ENCODE assay signal across 25 mouse cellular contexts in genomic region chr10:92106331-92106730, GRCm38 (mm10).
"Had no signal": no experiment of that assay in that cellular context is flagged by ENCODE, and none has a peak within 500 bp of the region (broad histone marks: within the 10 kb centered on the region; RNA-seq: fewer than 3 reads in every experiment).

No protein-coding gene starts in this region.

- ATAC-seq: forebrain, embryonic 13.5 days; forebrain, embryonic 14.5 days; forebrain, embryonic 15.5 days; forebrain, embryonic 16.5 days; forebrain, postnatal 0 days had no signal

- H3K4me1 ChIP-seq: embryonic facial prominence, embryonic 10.5 days; embryonic facial prominence, embryonic 12.5 days; embryonic facial prominence, embryonic 13.5 days; embryonic facial prominence, embryonic 15.5 days had no signal

- H3K9me3 ChIP-seq: embryonic facial prominence, embryonic 10.5 days; embryonic facial prominence, embryonic 12.5 days; embryonic facial prominence, embryonic 13.5 days; embryonic facial prominence, embryonic 15.5 days; forebrain, embryonic 10.5 days; forebrain, embryonic 12.5 days; forebrain, embryonic 13.5 days; forebrain, embryonic 15.5 days; heart, embryonic 10.5 days had no signal

- H3K36me3 ChIP-seq: embryonic facial prominence, embryonic 10.5 days; embryonic facial prominence, embryonic 12.5 days; embryonic facial prominence, embryonic 13.5 days; embryonic facial prominence, embryonic 15.5 days; forebrain, embryonic 15.5 days; heart, embryonic 10.5 days had no signal

- H3K27me3 ChIP-seq: embryonic facial prominence, embryonic 12.5 days; embryonic facial prominence, embryonic 13.5 days; embryonic facial prominence, embryonic 15.5 days; forebrain, embryonic 12.5 days; forebrain, embryonic 13.5 days; forebrain, embryonic 15.5 days had no signal

- H3K4me2 ChIP-seq: embryonic facial prominence, embryonic 12.5 days; embryonic facial prominence, embryonic 13.5 days; embryonic facial prominence, embryonic 15.5 days; forebrain, embryonic 12.5 days; forebrain, embryonic 13.5 days; forebrain, embryonic 15.5 days had no signal

- DNase-seq: cerebellum, adult 9-10 months; cerebellum, adult 9-11 months; cerebellum, postnatal 36 days; embryo, embryonic 11 days; forebrain, postnatal 0 days; gastrocnemius, adult 2 months; gastrocnemius, postnatal 10 days; gastrocnemius, postnatal 14 days; gastrocnemius, postnatal 25 days; gastrocnemius, postnatal 36 days; heart, adult 11 months; heart, adult 18-20 months; heart, adult 2 months had no signal

- H3K27ac ChIP-seq: embryonic facial prominence, embryonic 10.5 days; embryonic facial prominence, embryonic 12.5 days; embryonic facial prominence, embryonic 13.5 days; embryonic facial prominence, embryonic 15.5 days; forebrain, embryonic 10.5 days; forebrain, embryonic 12.5 days; forebrain, embryonic 13.5 days; forebrain, embryonic 15.5 days; gastrocnemius, adult 2 months; heart, adult 2 months; heart, embryonic 10.5 days had no signal

- H3K9ac ChIP-seq: embryonic facial prominence, embryonic 12.5 days; embryonic facial prominence, embryonic 13.5 days; embryonic facial prominence, embryonic 15.5 days; forebrain, embryonic 12.5 days; forebrain, embryonic 13.5 days; forebrain, embryonic 15.5 days; forebrain, postnatal 0 days had no signal

- H3K4me3 ChIP-seq: embryonic facial prominence, embryonic 10.5 days; embryonic facial prominence, embryonic 12.5 days; embryonic facial prominence, embryonic 13.5 days; embryonic facial prominence, embryonic 15.5 days; erythroblast, embryonic 14.5 days; forebrain, embryonic 10.5 days; forebrain, embryonic 12.5 days; forebrain, embryonic 13.5 days; forebrain, embryonic 15.5 days; gastrocnemius, adult 2 months; heart, adult 2 months; heart, embryonic 10.5 days had no signal
